Mouse (Mus musculus) liver, adult 2 months (tissue): ENCODE results near the gene Cd164. TPM values are rescaled to one million over a fixed set of nuclear protein-coding genes. Genes with fewer than 3 reads are reported as not detected.

ENCODE experiments used
- DNase-seq: peaks from one replicate; pipeline ENCODE4 v3.0.0-alpha.2; 2011; ENCODE audit warnings: low read depth, low spot score; ENCODE audit errors: extremely low read depth
- H3K27ac ChIP-seq: fragments of 200-500 bp; replicated peaks from 2 replicates; pipeline ENCODE4 v1.5.1; 2012; ENCODE audit warnings: low read depth, mild to moderate bottlenecking, control low read depth, inconsistent platforms, low read length; ENCODE audit not compliant: insufficient read depth
- H3K27me3 ChIP-seq: fragments of 200-500 bp; 2 replicates; pipeline ENCODE4 v1.6.1; 2012; ENCODE audit warnings: mild to moderate bottlenecking, moderate library complexity, low read length, inconsistent platforms; ENCODE audit not compliant: control insufficient read depth, insufficient read depth
- H3K36me3 ChIP-seq: fragments of 200-500 bp; 2 replicates; pipeline ENCODE4 v1.6.1; 2012; ENCODE audit warnings: low read length, inconsistent platforms; ENCODE audit not compliant: control insufficient read depth, insufficient read depth
- H3K4me1 ChIP-seq: fragments of 200-500 bp; 2 replicates; pipeline ENCODE4 v1.6.1; 2011; ENCODE audit warnings: low read length; ENCODE audit not compliant: control insufficient read depth, insufficient read depth
- H3K4me3 ChIP-seq: fragments of 200-500 bp; 2 replicates; pipeline ENCODE4 v1.5.1; 2011; ENCODE audit warnings: low read depth, mild to moderate bottlenecking, control low read depth, low read length, moderate library complexity; ENCODE audit not compliant: insufficient read depth
- H3K79me2 ChIP-seq: fragments of 200-500 bp; 2 replicates; pipeline ENCODE4 v1.6.1; 2012; ENCODE audit warnings: inconsistent platforms, mild to moderate bottlenecking, low read length, moderate library complexity; ENCODE audit not compliant: control insufficient read depth, insufficient read depth
- H3K9ac ChIP-seq: fragments of 200-500 bp; 2 replicates; pipeline ENCODE4 v1.6.1; 2012; ENCODE audit warnings: low read depth, mild to moderate bottlenecking, control low read depth, inconsistent platforms, low read length
- CTCF ChIP-seq: fragments of 200-500 bp; IDR thresholded peaks from 2 replicates; pipeline ENCODE4 v1.5.1; 2011; ENCODE audit warnings: low read depth, low read length, control low read depth
- POLR2A ChIP-seq: fragments of 200-500 bp; IDR thresholded peaks from 2 replicates; pipeline ENCODE4 v1.6.1; 2011; ENCODE audit warnings: low read length, control low read depth; ENCODE audit not compliant: insufficient read depth; ENCODE audit errors: extremely low read depth
- WGBS: fragments of 180-500 bp; shearing (Covaris S2); methylation state at CpG from one replicate; pipeline ENCODE4 v1.1.7; 2018; 5-methylcytosine and 5-hydroxymethylcytosine counted together
- polyA plus RNA-seq: library from polyadenylated mRNA; depleted of rRNA; stranded (reverse); fragments of >200 nt; gene quantifications from 2 replicates; pipeline ENCODE4 v1.2.3, GENCODE M21; 2012
- total RNA-seq: library from RNA; depleted of rRNA; stranded (reverse); fragments of >200 nt; gene quantifications from 2 replicates; pipeline ENCODE4 v1.2.3, GENCODE M21; 2014

Cd164 gene
- total and polyA plus RNA-seq, 2 experiments = 155 to 182 TPM

GRCm38 (mm10) chr10:41480938-41481880 is 38.0 kb upstream of the Cd164 start:
- 70% methylated on average over 33 of the region's 33 CpGs for WGBS
- Histone ChIP-seq H3K27me3 (no peaks in the 10 kb centered on the region), H3K9ac (no peak overlapping the region), H3K4me1 (no peaks in the 10 kb centered on the region), H3K27ac (no peak overlapping the region), H3K36me3 (no peaks in the 10 kb centered on the region), H3K79me2 (no peaks in the 10 kb centered on the region), H3K4me3 (no peak overlapping the region)
- TF ChIP-seq CTCF = no peak
- TF ChIP-seq POLR2A = no peak
- DNase-seq = no peak

- Histone ChIP-seq H3K9ac (no peak overlapping the region), H3K36me3 (peaks cover 3% of the 10 kb centered on the region; the same call in 1 of the 2 replicates)
Observed at GRCm38 (mm10) chr10:41482446-41482845, 36.8 kb upstream of the Cd164 start.

GRCm38 (mm10) chr10:41485778-41486177 is 33.4 kb upstream of the Cd164 start:
- no peak overlapping the region for H3K4me3 ChIP-seq

More at GRCm38 (mm10) chr10:41482446-41482845, 36.8 kb upstream of the Cd164 start:
- no peaks in the 10 kb centered on the region for H3K79me2 ChIP-seq
- TF ChIP-seq POLR2A = no peak
- H3K4me1 ChIP-seq = no peaks in the 10 kb centered on the region
- DNase-seq = no peak
- no peaks in the 10 kb centered on the region for H3K27me3 ChIP-seq
- H3K4me3 ChIP-seq = no peak overlapping the region
- 90% methylated on average over 7 of the region's 7 CpGs for WGBS
- no peak overlapping the region for H3K27ac ChIP-seq

DNA sequence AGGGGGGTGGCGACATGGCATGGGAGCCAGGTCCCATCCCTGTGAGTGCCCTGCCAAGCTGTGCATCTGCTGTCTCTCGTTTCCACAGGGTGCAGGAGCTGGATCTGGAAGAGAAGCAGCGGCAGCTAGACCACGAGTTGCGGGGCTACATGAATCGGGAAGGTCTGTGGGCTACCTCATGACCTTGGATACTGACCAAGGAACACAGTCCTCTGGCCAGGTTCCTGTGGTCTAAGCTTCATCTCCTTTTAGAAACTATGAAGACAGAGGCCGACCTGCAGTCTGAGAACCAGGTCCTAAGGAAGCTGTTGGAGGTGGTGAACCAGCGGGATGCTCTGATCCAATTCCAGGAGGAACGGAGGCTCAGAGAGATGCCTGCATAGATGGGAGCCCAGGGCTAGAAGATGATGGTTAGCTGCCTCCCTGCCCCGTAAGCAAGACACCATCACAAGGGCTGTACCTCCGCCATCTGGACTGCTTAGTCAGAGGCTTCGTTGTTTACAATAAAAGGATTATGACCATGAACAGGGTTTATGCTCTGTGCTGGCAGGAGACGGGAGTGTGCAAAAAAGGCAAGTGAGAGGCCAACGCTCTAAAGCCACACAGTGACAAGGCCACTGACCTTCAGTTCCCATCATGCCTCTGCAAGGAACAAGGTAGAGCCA is 32.6 kb upstream of the Cd164 start:
- Histone ChIP-seq H3K4me3 (no peak overlapping the region), H3K4me1 (peaks cover 14% of the 10 kb centered on the region), H3K36me3 (peaks cover 7% of the 10 kb centered on the region), H3K27ac (no peak overlapping the region), H3K27me3 (no peaks in the 10 kb centered on the region), H3K9ac (no peak overlapping the region), H3K79me2 (peaks cover 3% of the 10 kb centered on the region; the same call in 1 of the 2 replicates)
- no peak for TF ChIP-seq CTCF
- no peak for TF ChIP-seq POLR2A
- DNase-seq = no peak
- WGBS = 84% methylated on average over 14 of the region's 14 CpGs

More at GRCm38 (mm10) chr10:41485778-41486177, 33.4 kb upstream of the Cd164 start:
- Histone ChIP-seq H3K27ac (no peak overlapping the region), H3K79me2 (peaks cover 3% of the 10 kb centered on the region; the same call in 1 of the 2 replicates), H3K27me3 (no peaks in the 10 kb centered on the region), H3K4me1 (peaks cover 11% of the 10 kb centered on the region), H3K9ac (no peak overlapping the region), H3K36me3 (peaks cover 7% of the 10 kb centered on the region)
- no peak for TF ChIP-seq POLR2A
- TF ChIP-seq CTCF = no peak
- WGBS = 80% methylated on average over 16 of the region's 16 CpGs
- no peak for DNase-seq

GRCm38 (mm10) chr10:41488877-41489276 is 30.3 kb upstream of the Cd164 start:
- WGBS = 22% methylated on average over 7 of the region's 7 CpGs
- Histone ChIP-seq H3K4me1 (peaks cover 14% of the 10 kb centered on the region), H3K27me3 (no peaks in the 10 kb centered on the region), H3K27ac (0 out of 2 replicates have a peak overlapping the region, but pooled peaks have one; percentile 16), H3K4me3 (peak overlapping the region; percentile 87), H3K36me3 (peaks cover 7% of the 10 kb centered on the region), H3K79me2 (peaks cover 3% of the 10 kb centered on the region; the same call in 1 of the 2 replicates), H3K9ac (peak overlapping the region; percentile 33; the same call in 1 of the 2 replicates)
- DNase-seq = no peak
- TF ChIP-seq CTCF = no peak
- TF ChIP-seq POLR2A = no peak
